Mouse (Mus musculus) C2C12 (cell line): ENCODE results near the gene Sdhc.

Experiments used
- CEBPB ChIP-seq: IDR thresholded peaks from one replicate; pipeline ENCODE4 v1.6.1; 2011; ENCODE audit warnings: low read depth, mild to moderate bottlenecking, control low read depth, moderate library complexity
- CTCF ChIP-seq: IDR thresholded peaks from one replicate; pipeline ENCODE4 v1.5.1; 2011; ENCODE audit not compliant: control insufficient read depth, insufficient read depth, insufficient read length
- MYOG ChIP-seq: IDR thresholded peaks from one replicate; pipeline ENCODE4 v1.6.1; 2011; ENCODE audit not compliant: control insufficient read depth, insufficient read length; ENCODE audit errors: extremely low read depth

DNA sequence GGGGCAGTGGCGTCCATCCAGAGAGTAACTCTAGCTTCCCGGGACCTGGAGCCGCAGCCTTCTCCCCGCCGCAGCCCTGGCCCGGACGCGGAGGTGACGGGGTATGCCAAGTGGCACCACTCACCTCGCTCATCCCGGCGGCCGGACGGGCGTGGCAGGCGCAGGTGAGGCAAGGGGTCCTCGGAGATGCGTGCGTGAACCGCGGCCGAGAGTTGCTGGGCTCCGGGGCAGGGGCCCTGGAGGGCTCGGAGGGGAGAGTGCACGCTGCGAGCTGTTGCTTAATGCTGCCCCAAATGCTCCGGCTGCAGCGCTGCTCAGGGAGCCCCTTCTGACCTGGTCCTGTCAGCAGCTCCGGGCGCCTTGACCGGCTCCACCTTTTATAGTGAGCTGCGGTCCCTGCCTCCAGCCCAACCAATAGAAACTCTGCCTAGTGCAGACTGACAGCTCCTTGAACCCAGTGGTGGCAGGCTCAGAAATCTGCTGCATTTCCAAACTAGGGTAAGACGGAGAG is 45.5 kb upstream of the Sdhc start, which contains the start of gene Pcp4l1:
- TF ChIP-seq CTCF (no peak), CEBPB (no peak), MYOG (no peak)
